Mouse (Mus musculus) right cerebral cortex, postnatal 4 days (tissue): ENCODE data around the gene Kctd15.
A peak's percentile ranks its signal among the peaks of the same experiment; 100 is the strongest.

ENCODE experiments used
- DNase-seq: peaks from one replicate; pipeline ENCODE4 v3.0.0-alpha.2; 2022

Kctd15 gene

DNA sequence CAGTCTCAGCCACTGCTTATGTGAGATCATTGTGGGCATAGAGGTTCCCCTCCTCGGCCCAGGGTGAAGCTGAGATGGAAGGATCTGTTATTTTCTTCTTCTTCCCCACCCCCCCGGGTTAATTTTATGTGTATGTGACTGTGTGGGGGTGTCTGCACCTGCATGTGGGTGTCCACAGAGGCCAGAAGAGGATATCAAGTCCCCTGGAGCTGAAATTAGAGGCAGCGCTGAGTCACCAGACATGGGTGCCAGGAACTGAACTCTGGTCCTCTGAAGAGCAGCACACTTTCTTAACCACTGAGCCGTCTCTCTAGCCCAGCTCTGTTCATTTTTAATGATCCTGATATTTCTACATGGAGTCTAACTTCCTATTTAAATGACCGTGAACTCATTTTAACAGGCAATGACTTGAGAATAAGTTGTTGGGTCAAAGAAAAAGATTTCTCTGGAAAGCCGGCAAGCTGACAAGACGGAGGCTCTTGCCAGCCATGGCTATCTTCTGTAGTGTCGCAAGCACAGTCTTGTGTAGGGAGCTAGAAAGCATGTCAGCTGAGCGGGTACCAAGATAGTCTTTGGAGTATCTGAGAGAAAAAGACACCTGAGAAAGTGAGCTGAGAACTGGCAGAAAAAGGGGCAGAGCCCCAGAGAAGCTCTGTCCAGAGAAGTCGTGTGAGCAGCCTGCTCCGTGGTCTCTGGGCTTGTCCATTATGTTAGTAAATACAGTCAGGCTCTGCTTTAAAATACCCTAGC is 38.2 kb downstream of the Kctd15 start:
- no peak for DNase-seq

GRCm38 (mm10) chr7:34616275-34616674 is 40.3 kb downstream of the Kctd15 start:
- DNase-seq = no peak

GRCm38 (mm10) chr7:34610445-34610844 is 46.1 kb downstream of the Kctd15 start:
- DNase-seq = no peak

DNA sequence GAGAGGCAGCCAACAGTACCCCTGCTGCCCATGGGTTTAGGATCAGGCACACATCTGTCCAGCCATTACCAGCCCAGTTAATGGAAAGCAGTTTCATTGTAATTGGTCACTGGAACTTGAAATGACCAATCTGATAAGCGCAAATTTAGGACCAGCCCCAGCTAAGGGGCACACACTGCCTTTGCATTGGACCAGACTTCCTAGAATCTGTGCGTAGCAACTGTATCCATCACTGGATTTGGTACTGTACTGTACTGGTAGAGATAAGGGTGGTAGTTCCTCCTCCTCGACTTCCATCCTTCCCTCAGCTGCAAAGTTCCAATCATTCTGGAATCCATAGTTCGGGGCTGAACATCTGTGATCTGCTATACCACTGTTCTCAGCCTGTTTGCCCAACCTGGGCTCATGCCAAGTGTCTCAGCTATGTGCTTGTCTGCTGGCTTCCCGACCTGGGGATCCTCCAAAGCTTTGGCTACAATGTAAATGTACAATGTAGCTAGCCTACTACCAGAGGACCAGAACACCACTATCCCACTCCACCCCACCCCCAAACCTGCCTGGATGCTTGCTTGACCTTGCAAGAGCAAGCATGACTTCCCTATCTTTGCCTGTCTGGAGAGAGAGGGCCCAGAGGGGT is 49.1 kb downstream of the Kctd15 start:
- no peak for DNase-seq

GRCm38 (mm10) chr7:34606729-34607128 is 49.8 kb downstream of the Kctd15 start:
- DNase-seq = peak; percentile 22

GRCm38 (mm10) chr7:34606051-34606450 is 50.5 kb downstream of the Kctd15 start:
- DNase-seq = peak; percentile 25

GRCm38 (mm10) chr7:34598576-34598975 is 58.0 kb downstream of the Kctd15 start:
- DNase-seq = no peak

GRCm38 (mm10) chr7:34597986-34598385 is 58.5 kb downstream of the Kctd15 start:
- DNase-seq = no peak

GRCm38 (mm10) chr7:34596531-34597235 is 59.8 kb downstream of the Kctd15 start:
- no peak for DNase-seq

GRCm38 (mm10) chr7:34595307-34595565 is 61.3 kb downstream of the Kctd15 start:
- no peak for DNase-seq

DNA sequence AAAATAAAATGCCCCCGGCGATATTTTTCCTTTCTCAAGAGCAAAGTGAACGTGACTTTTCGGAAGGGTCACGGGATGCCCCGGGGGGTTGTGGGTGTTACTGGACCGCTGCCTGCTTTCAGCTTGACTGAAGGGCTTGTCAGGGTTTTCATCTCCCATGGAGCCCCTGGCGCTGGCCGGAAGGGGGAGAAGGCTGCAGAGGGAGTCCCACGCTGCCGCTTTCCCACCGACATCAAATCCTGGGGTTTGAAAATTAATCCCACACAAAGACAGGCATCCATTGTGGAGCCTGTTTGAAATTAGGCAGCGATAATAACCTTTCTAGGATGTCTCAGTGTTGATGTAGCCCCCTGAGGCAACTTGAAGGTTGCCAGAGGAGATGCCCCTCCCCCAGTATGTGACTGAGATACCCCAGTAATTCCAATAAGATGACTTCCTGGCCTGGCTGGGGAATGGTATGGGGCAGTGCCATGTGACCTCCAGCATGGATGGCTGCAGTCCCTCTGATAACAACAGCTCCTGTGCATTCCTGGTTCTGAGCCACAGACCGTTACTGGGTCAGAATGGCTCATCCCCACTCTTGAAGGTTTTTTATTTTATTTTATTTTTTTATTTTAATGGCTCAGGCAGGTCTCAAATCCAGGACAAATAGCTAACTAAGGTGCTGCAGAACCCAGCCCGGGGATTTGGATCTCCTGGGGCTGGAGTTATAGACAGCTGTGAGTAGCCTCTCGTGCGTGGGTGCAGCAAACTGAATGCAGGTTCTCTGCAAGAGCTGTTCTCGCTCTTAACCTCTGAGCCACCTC is 61.8 kb downstream of the Kctd15 start:
- peak; percentile 60 for DNase-seq

DNA sequence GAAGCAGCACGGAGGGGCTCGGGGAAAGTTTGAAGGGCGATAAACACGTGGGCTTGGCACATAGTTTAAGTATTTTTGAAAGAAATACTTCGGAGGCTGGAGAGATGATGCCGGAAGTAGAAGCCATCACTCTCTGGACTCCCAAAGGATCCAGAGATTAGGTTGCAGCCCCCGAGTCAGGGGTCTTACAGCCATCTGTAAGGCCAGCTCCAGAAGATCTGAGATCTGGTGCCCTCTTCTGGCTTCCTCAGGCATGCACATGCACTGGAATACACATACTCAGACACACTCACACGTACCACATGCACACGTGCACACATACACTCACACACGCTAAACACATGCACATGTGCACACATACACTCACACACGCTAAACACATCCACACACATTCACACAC is 65.8 kb downstream of the Kctd15 start:
- DNase-seq = no peak
